Mouse (Mus musculus) embryonic fibroblast, embryonic 13.5 days (primary cell): ENCODE results near the gene Gsta2.

ENCODE experiments used
- CTCF ChIP-seq: IDR thresholded peaks from 2 replicates; pipeline ENCODE4 v1.5.1; 2011; ENCODE audit warnings: mild to moderate bottlenecking, control low read depth, low read length, moderate library complexity, borderline replicate concordance; ENCODE audit not compliant: insufficient read depth
- POLR2A ChIP-seq: IDR thresholded peaks from 2 replicates; pipeline ENCODE4 v1.6.1; 2011; ENCODE audit warnings: low read depth, mild to moderate bottlenecking, control low read depth, low read length, moderate library complexity

DNA sequence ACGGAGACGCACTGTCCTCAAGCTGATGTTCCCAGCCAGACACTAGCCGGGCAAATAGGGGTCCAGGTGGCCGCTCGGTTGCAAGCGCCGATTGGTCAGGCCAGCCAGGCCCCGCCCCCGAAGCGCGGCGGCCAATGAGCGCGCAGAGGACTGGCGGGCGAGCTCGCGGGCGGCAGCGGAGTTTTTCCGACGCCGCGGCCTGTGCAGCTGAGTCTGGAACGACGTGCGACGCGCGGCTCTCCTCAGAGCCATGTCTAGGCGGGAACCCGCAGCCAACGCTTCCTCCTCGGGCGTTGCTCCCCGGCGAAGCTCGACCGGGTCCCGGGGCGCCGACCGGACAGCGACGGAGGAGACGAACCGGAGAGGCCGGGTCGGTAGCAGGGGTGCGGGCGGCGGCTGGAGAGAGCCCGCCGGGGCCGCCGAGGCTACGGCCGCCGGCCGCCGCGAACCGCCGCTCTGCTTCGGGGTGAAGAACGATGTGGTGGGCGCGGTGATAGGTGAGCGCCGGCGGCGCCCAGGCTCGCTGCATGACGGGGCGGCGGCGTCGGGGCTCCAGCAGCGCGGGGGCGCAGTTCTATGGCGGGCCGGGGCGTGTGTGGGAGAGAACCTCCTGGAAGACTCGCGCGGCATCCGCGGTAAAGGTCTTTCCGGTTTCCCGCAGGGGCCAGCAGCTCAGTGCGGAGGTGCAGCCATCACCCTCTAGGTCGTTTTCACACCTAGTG is 40.2 kb upstream of the Gsta2 start, which contains the start of gene Ddx43:
- no peak for TF ChIP-seq CTCF
- TF ChIP-seq POLR2A = no peak
